Mouse (Mus musculus) stomach, embryonic 14.5 days (tissue): ENCODE data around the gene Nccrp1. TPM values are rescaled to one million over a fixed set of nuclear protein-coding genes. Genes with fewer than 3 reads are reported as not detected.
"Not testable (repeated sequence)": the region's sequence is repeated elsewhere in the genome, so short reads cannot be mapped to it uniquely, and the experiment has no call there.

ENCODE experiments used
- ATAC-seq: fragments of 200-750 bp; cut with Nextera tagmentation; 2 replicates; pipeline ENCODE4 v1.8.0; 2017; ENCODE audit warnings: low read depth, moderate TSS enrichment; ENCODE audit not compliant: insufficient number of reproducible peaks, insufficient read depth, low FRiP score
- H3K27ac ChIP-seq: fragments of 300-500 bp; sonication (generic); 2 replicates; pipeline ENCODE4 v1.5.1; 2014; ENCODE audit warnings: mild to moderate bottlenecking, low read length, moderate library complexity, mixed read lengths
- H3K27me3 ChIP-seq: fragments of 300-500 bp; sonication (generic); 2 replicates; pipeline ENCODE4 v1.6.1; 2014; ENCODE audit warnings: low read length, control low read depth, mixed read lengths; ENCODE audit not compliant: control insufficient read depth, insufficient read depth
- H3K36me3 ChIP-seq: fragments of 300-500 bp; sonication (generic); 2 replicates; pipeline ENCODE4 v1.6.1; 2014; ENCODE audit warnings: mild to moderate bottlenecking, control low read depth, low read length, moderate library complexity, mixed read lengths; ENCODE audit not compliant: control insufficient read depth, insufficient read depth
- H3K4me1 ChIP-seq: fragments of 300-500 bp; sonication (generic); 2 replicates; pipeline ENCODE4 v1.6.1; 2014; ENCODE audit warnings: low read length, control low read depth, mixed read lengths; ENCODE audit not compliant: control insufficient read depth, insufficient read depth
- H3K4me2 ChIP-seq: fragments of 300-500 bp; sonication (generic); replicated peaks from 2 replicates; pipeline ENCODE4 v1.6.1; 2014; ENCODE audit warnings: low read depth, low read length, control low read depth
- H3K4me3 ChIP-seq: fragments of 300-500 bp; sonication (generic); 2 replicates; pipeline ENCODE4 v1.5.1; 2014; ENCODE audit warnings: low read depth, low read length, control low read depth
- H3K9ac ChIP-seq: fragments of 300-500 bp; sonication (generic); replicated peaks from 2 replicates; pipeline ENCODE4 v1.6.1; 2014; ENCODE audit warnings: low read depth, mild to moderate bottlenecking, control low read depth, low read length, moderate library complexity, mixed read lengths
- H3K9me3 ChIP-seq: fragments of 300-500 bp; sonication (generic); 2 replicates; pipeline ENCODE4 v1.6.1; 2016; ENCODE audit warnings: low read depth, low read length, control low read depth; ENCODE audit not compliant: control insufficient read depth
- WGBS: fragments of 180-500 bp; shearing (Covaris S2); extraction: QIAGEN DNeasy Blood & Tissue Kit; methylation state at CpG from one replicate; pipeline ENCODE4 v1.1.7; 2014; 5-methylcytosine and 5-hydroxymethylcytosine counted together
- polyA plus RNA-seq: library from polyadenylated mRNA; unstranded; fragments of >200 nt; fragmentation: Nextera tagmentation; extraction: Ambion mirVana; gene quantifications from 2 replicates; pipeline ENCODE4 v1.2.1, GENCODE M21; 2014

The Nccrp1 gene
- polyA plus RNA-seq, 1 experiment from 2014 or later: not detected

DNA sequence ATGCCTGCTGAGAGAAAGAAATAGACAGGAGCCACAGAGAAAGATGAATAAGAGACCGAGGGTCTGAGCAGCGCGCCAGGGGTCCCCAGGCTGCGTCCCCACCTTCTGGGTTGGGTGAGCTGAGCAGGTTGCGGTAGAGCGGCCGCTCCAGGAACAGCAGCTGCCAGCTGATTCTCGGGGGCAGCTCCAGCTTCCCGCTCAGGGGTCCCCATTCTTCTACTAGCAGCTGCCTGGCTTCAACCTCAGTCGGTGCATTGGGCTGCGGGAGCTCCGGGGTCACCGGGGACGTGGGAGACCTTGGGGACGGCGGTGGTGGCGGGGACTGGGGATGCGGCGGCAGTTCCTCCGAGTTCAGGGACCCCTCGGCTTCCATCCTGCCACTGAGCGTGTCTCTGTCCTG, 405 bp downstream of the Nccrp1 start:
- Histone ChIP-seq H3K9me3 (no peaks in the 10 kb centered on the region), H3K4me3 (peak overlapping the region; percentile 13; the same call in 1 of the 2 replicates), H3K4me1 (peaks cover 9% of the 10 kb centered on the region; the same call in 1 of the 2 replicates), H3K27me3 (no peaks in the 10 kb centered on the region), H3K9ac (no peak overlapping the region), H3K4me2 (peak overlapping the region; percentile 28), H3K36me3 (no peaks in the 10 kb centered on the region), H3K27ac (no peak overlapping the region)
- 1% methylated on average over 22 of the region's 22 CpGs for WGBS
- no peak for ATAC-seq

DNA sequence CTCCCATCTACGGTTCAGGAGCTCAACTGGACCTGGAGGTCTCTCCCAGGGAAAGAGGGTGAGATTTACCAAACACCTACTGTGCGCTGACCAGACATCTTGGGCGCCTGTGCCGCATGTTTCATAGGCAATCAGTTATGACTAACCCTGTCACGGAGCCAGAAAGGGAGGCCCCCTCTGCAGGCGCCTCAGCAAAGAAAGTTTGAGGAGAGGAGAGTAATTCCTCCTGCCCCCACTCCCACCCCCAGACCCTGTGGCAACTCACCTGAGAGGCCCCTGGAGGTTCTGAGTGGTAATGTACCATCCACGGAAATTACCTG, 1.2 kb downstream of the Nccrp1 start:
- no peak overlapping the region for H3K27ac ChIP-seq
- H3K36me3 ChIP-seq: no peaks in the 10 kb centered on the region
- no peak overlapping the region for H3K4me3 ChIP-seq
- no peak for ATAC-seq
- H3K4me2 ChIP-seq: no peak overlapping the region
- peaks cover 9% of the 10 kb centered on the region; the same call in 1 of the 2 replicates for H3K4me1 ChIP-seq
- H3K9ac ChIP-seq: no peak overlapping the region
- no peaks in the 10 kb centered on the region for H3K27me3 ChIP-seq
- H3K9me3 ChIP-seq: no peaks in the 10 kb centered on the region
- WGBS: 45% methylated on average over 7 of the region's 7 CpGs

DNA sequence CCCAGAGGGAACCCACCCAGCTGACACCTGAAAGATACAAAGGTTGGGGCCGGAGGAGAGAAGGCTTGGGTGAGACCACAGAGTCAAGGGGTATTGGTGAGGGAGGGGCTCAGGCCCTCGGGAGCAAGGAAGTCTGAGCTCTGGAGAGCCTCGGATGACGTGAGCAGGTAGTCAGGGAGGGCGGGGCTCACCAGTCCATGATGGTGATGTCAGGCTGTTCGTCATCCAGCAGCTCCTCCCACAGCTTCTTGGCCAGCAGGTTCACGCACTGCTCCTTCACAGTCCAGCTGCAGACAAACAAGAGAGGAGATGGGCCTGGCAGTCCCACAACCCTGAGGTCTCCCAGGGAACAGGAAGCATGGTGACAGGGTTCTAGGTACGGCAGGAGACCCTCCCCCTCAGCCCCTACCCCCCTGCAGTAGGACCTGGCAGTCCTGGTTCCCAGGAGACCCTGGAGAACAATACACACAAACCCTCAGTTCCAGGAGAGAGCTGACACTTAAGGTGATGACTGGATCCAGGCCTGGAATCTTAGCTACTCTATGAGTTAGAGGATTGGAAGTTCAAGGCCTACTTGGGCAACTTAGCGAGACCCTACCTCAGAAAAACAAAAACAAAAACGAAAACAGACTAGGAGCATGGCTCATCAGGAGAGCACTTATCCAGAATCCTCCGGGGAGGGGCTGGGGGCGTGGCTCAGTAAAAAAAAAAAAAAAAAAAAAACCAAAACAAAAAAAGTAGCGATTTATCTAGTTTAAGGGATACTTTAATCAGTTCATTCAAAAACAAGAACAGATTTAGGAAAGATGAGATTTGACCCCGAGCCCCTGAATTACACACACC, 1.8 kb downstream of the Nccrp1 start:
- no peak overlapping the region for H3K4me2 ChIP-seq
- no peaks in the 10 kb centered on the region for H3K9me3 ChIP-seq
- H3K36me3 ChIP-seq: no peaks in the 10 kb centered on the region
- peak; percentile 42; the same call in 1 of the 2 replicates for ATAC-seq
- H3K27ac ChIP-seq: no peak overlapping the region
- H3K4me1 ChIP-seq: peaks cover 9% of the 10 kb centered on the region; the same call in 1 of the 2 replicates
- 22% methylated on average over 14 of the region's 14 CpGs for WGBS
- no peak overlapping the region for H3K4me3 ChIP-seq
- no peaks in the 10 kb centered on the region for H3K27me3 ChIP-seq
- H3K9ac ChIP-seq: no peak overlapping the region

GRCm38 (mm10) chr7:28544051-28544601, 2.9 kb downstream of the Nccrp1 start:
- Histone ChIP-seq H3K4me2 (peak overlapping the region; percentile 34), H3K9me3 (no peaks in the 10 kb centered on the region), H3K4me3 (peak overlapping the region; percentile 7; the same call in 1 of the 2 replicates), H3K27ac (no peak overlapping the region), H3K36me3 (no peaks in the 10 kb centered on the region), H3K9ac (no peak overlapping the region), H3K4me1 (peaks cover 9% of the 10 kb centered on the region; the same call in 1 of the 2 replicates), H3K27me3 (no peaks in the 10 kb centered on the region)
- WGBS: 5% methylated on average over 24 of the region's 27 CpGs
- peak; percentile 68 for ATAC-seq

DNA sequence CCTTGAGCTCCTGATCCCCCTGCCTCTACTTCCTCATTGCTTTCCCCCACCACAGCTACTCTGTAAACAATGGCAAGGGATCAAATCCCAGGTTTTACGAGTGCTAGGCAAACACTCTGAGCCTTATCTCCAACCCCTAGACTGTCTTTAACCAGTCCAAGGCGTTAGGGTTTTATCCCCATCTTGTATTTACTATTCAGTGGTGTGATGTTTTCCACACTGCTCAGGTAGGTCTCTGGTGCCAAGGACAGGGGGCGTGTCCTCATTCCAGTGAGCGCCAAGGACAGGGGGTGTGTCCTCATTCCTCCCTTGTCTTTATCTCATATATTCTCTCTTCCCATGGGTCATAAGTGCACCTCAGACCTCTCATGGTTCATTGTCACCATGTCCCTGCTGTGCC, 6.5 kb downstream of the Nccrp1 start, which contains the start of gene Sycn:
Gene Sycn, plus strand, starts transcription at position 360 of the 400 bp plus-strand sequence.
- no peak within 1 kb of the TSS for H3K27ac ChIP-seq

DNA sequence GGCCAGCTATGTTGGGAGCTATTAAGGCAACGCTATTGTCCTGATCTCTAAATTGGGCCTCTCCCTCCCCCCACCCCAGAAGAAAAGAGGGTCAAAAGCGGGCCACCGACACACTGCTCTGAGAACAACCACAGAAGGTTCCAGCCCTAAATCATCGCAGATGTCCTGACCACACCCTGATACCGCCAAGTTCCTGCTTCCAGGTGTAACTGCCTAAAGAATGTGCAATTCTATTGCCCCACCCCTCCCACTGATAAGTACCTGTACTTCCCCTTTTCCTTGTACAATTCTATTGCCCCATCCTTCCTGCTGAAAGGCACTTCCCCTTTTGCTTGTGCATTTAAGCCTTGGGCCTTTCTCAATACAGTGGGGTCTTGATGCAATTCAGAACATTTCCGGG, 8.2 kb downstream of the Nccrp1 start:
- H3K36me3 ChIP-seq, H3K4me1 ChIP-seq, H3K4me3 ChIP-seq, H3K27me3 ChIP-seq, H3K9me3 ChIP-seq, ATAC-seq, H3K4me2 ChIP-seq, H3K9ac ChIP-seq, H3K27ac ChIP-seq: not testable (repeated sequence)
- WGBS: 87% methylated on average over 6 of the region's 6 CpGs

More for the DNA sequence above, 6.5 kb downstream of the Nccrp1 start, which contains the start of gene Sycn:
- Histone ChIP-seq H3K4me3 (no peak within 1 kb of the TSS), H3K9ac (no peak within 1 kb of the TSS), H3K9me3 (no peaks in the 10 kb centered on the region), H3K36me3 (no peaks in the 10 kb centered on the region), H3K4me1 (0 out of 2 replicates have a peak, but pooled peaks cover 2% of the 10 kb centered on the region), H3K4me2 (no peak within 1 kb of the TSS), H3K27me3 (no peaks in the 10 kb centered on the region)
- peak; percentile 12; the same call in 1 of the 2 replicates for ATAC-seq
- 67% methylated on average over 4 of the region's 4 CpGs for WGBS

DNA sequence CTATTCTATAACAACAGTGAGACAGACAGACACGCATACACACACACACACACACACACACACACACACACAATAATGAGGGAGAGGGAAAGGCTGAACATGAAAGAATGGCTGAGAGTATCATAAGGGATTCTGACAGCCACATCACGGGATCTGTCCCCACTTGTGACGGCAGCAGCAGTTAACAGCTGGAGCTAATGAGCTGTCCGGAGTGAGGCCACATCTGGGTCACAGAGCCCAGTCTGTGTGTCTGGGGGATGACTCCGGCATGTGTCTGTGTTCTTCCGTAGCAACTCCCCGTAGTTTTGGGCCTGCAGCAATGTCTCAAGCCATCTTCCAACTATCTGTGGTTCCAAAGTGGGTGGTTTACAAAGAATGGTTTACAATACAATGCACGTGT, 15.0 kb downstream of the Nccrp1 start:
- no peak overlapping the region for H3K9ac ChIP-seq
- ATAC-seq: no peak
- no peaks in the 10 kb centered on the region for H3K36me3 ChIP-seq
- no peaks in the 10 kb centered on the region for H3K9me3 ChIP-seq
- H3K27ac ChIP-seq: no peak overlapping the region
- H3K4me1 ChIP-seq: 0 out of 2 replicates have a peak, but pooled peaks cover 3% of the 10 kb centered on the region
- no peak overlapping the region for H3K4me2 ChIP-seq
- 72% methylated on average over 8 of the region's 8 CpGs for WGBS
- H3K27me3 ChIP-seq: no peaks in the 10 kb centered on the region
- H3K4me3 ChIP-seq: no peak overlapping the region

GRCm38 (mm10) chr7:28527922-28528719, 18.9 kb downstream of the Nccrp1 start:
- Histone ChIP-seq H3K27me3 (no peaks in the 10 kb centered on the region), H3K9ac (no peak overlapping the region), H3K4me3 (no peak overlapping the region), H3K9me3 (no peaks in the 10 kb centered on the region), H3K36me3 (no peaks in the 10 kb centered on the region), H3K27ac (no peak overlapping the region), H3K4me2 (no peak overlapping the region), H3K4me1 (0 out of 2 replicates have a peak, but pooled peaks cover 3% of the 10 kb centered on the region)
- ATAC-seq: peak; percentile 63; the same call in 1 of the 2 replicates
- WGBS: 4% methylated on average over 19 of the region's 19 CpGs
